Mouse (Mus musculus): ENCODE measurements around the gene Tmem107. TPM values are rescaled to one million over a fixed set of nuclear protein-coding genes. Genes with fewer than 3 reads are reported as not detected.

Tmem107 gene
- polyA plus RNA-seq (2016; fragmentation: Nextera tagmentation; extraction: Ambion mirVana) = 45.1 and 48.3 TPM in 2 replicates

GRCm38 (mm10) chr11:69070590-69071222, at the start of gene Tmem107:
Tmem107 (plus strand) TSS chr11:69070806.
- peak within 1 kb of the TSS; percentile 65 for H3K4me3 ChIP-seq
- peak; percentile 87 for ATAC-seq (ENCODE audit: low FRiP score, low read depth)
- H3K4me2 ChIP-seq (replicated peaks) = peak within 1 kb of the TSS; percentile 86
- H3K4me1 ChIP-seq = peaks cover 45% of the 10 kb centered on the region
- H3K27ac ChIP-seq (replicated peaks) = peak within 1 kb of the TSS; percentile 88
- H3K9me3 ChIP-seq = no peaks in the 10 kb centered on the region
- WGBS = under 1% methylated on average over 47 of the region's 47 CpGs
- peak within 1 kb of the TSS; percentile 79 for H3K9ac ChIP-seq (replicated peaks)
- H3K36me3 ChIP-seq = no peaks in the 10 kb centered on the region
- H3K27me3 ChIP-seq = peaks cover 6% of the 10 kb centered on the region

GRCm38 (mm10) chr11:69026562-69026961, 44.0 kb upstream of the Tmem107 start:
- H3K4me1 ChIP-seq = no peaks in the 10 kb centered on the region
- no peak overlapping the region for H3K9ac ChIP-seq (replicated peaks)
- no peak overlapping the region for H3K27ac ChIP-seq (replicated peaks)
- 97% methylated on average over 3 of the region's 3 CpGs for WGBS
- H3K9me3 ChIP-seq = no peaks in the 10 kb centered on the region
- no peak overlapping the region for H3K4me2 ChIP-seq (replicated peaks)
- H3K36me3 ChIP-seq = peaks cover 99% of the 10 kb centered on the region
- no peaks in the 10 kb centered on the region for H3K27me3 ChIP-seq
- no peak for ATAC-seq (ENCODE audit: low FRiP score, low read depth)
- H3K4me3 ChIP-seq = no peak overlapping the region

GRCm38 (mm10) chr11:69028805-69029204, 41.8 kb upstream of the Tmem107 start:
- Histone ChIP-seq H3K4me3 (no peak overlapping the region), H3K27ac (replicated peaks) (no peak overlapping the region), H3K9me3 (no peaks in the 10 kb centered on the region), H3K4me1 (no peaks in the 10 kb centered on the region), H3K9ac (replicated peaks) (no peak overlapping the region), H3K27me3 (no peaks in the 10 kb centered on the region), H3K36me3 (peaks cover 97% of the 10 kb centered on the region), H3K4me2 (replicated peaks) (no peak overlapping the region)
- no peak for ATAC-seq (ENCODE audit: low FRiP score, low read depth)
- WGBS = 58% methylated on average over 2 of the region's 2 CpGs

- H3K27me3 ChIP-seq = no peaks in the 10 kb centered on the region
- no peak overlapping the region for H3K4me3 ChIP-seq
- peaks cover 14% of the 10 kb centered on the region for H3K4me1 ChIP-seq
- H3K27ac ChIP-seq (replicated peaks) = no peak overlapping the region
- H3K4me2 ChIP-seq (replicated peaks) = no peak overlapping the region
- no peak overlapping the region for H3K9ac ChIP-seq (replicated peaks)
- no peaks in the 10 kb centered on the region for H3K9me3 ChIP-seq
- H3K36me3 ChIP-seq = peaks cover 59% of the 10 kb centered on the region
- WGBS = 81% methylated on average over 9 of the region's 9 CpGs
- no peak for ATAC-seq (ENCODE audit: low FRiP score, low read depth)
These were observed 37.1 kb upstream of the Tmem107 start for GRCm38 (mm10) chr11:69033552-69033951.

GRCm38 (mm10) chr11:69034585-69034984, 36.0 kb upstream of the Tmem107 start:
- WGBS = 99% methylated on average over 3 of the region's 3 CpGs
- H3K4me1 ChIP-seq = peaks cover 24% of the 10 kb centered on the region
- no peak overlapping the region for H3K4me2 ChIP-seq (replicated peaks)
- no peak for ATAC-seq (ENCODE audit: low FRiP score, low read depth)
- no peak overlapping the region for H3K27ac ChIP-seq (replicated peaks)
- no peak overlapping the region for H3K4me3 ChIP-seq
- H3K9ac ChIP-seq (replicated peaks) = no peak overlapping the region
- H3K27me3 ChIP-seq = no peaks in the 10 kb centered on the region
- H3K36me3 ChIP-seq = peaks cover 49% of the 10 kb centered on the region
- H3K9me3 ChIP-seq = no peaks in the 10 kb centered on the region

- no peak for ATAC-seq (ENCODE audit: low FRiP score, low read depth)
- H3K9ac ChIP-seq (replicated peaks) = no peak overlapping the region
- peak overlapping the region; percentile 18; the same call in 1 of the 2 replicates for H3K4me3 ChIP-seq
- H3K4me2 ChIP-seq (replicated peaks) = peak overlapping the region; percentile 54; the same call in 1 of the 2 replicates
- 80% methylated on average over 9 of the region's 9 CpGs for WGBS
- H3K4me1 ChIP-seq = peaks cover 25% of the 10 kb centered on the region
- H3K36me3 ChIP-seq = peaks cover 41% of the 10 kb centered on the region
- H3K9me3 ChIP-seq = no peaks in the 10 kb centered on the region
- no peaks in the 10 kb centered on the region for H3K27me3 ChIP-seq
- peak overlapping the region; percentile 63 for H3K27ac ChIP-seq (replicated peaks)
These were observed 35.2 kb upstream of the Tmem107 start for GRCm38 (mm10) chr11:69035411-69035810.

- 4% methylated on average over 8 of the region's 8 CpGs for WGBS
- Histone ChIP-seq H3K9me3 (no peaks in the 10 kb centered on the region), H3K4me3 (peak overlapping the region; percentile 18; the same call in 1 of the 2 replicates), H3K9ac (replicated peaks) (no peak overlapping the region), H3K27ac (replicated peaks) (peak overlapping the region; percentile 63), H3K36me3 (peaks cover 37% of the 10 kb centered on the region), H3K4me1 (peaks cover 25% of the 10 kb centered on the region), H3K27me3 (no peaks in the 10 kb centered on the region), H3K4me2 (replicated peaks) (peak overlapping the region; percentile 54)
- peak; percentile 31; the same call in 1 of the 2 replicates for ATAC-seq (ENCODE audit: low FRiP score, low read depth)
These were observed 34.8 kb upstream of the Tmem107 start for GRCm38 (mm10) chr11:69035849-69036248.

GRCm38 (mm10) chr11:69036486-69037230, 33.9 kb upstream of the Tmem107 start:
- peak overlapping the region; percentile 54 for H3K4me2 ChIP-seq (replicated peaks)
- peaks cover 29% of the 10 kb centered on the region for H3K36me3 ChIP-seq
- no peak for ATAC-seq (ENCODE audit: low FRiP score, low read depth)
- 11% methylated on average over 20 of the region's 20 CpGs for WGBS
- H3K4me3 ChIP-seq = peak overlapping the region; percentile 68
- H3K27me3 ChIP-seq = no peaks in the 10 kb centered on the region
- peak overlapping the region; percentile 74 for H3K9ac ChIP-seq (replicated peaks)
- H3K27ac ChIP-seq (replicated peaks) = peak overlapping the region; percentile 79
- H3K4me1 ChIP-seq = peaks cover 25% of the 10 kb centered on the region
- H3K9me3 ChIP-seq = no peaks in the 10 kb centered on the region

GRCm38 (mm10) chr11:69037231-69038061, 33.2 kb upstream of the Tmem107 start:
- peak overlapping the region; percentile 54 for H3K4me2 ChIP-seq (replicated peaks)
- H3K27me3 ChIP-seq = no peaks in the 10 kb centered on the region
- no peak; the same call in 1 of the 2 replicates for ATAC-seq (ENCODE audit: low FRiP score, low read depth)
- under 1% methylated on average over 34 of the region's 34 CpGs for WGBS
- H3K9ac ChIP-seq (replicated peaks) = peak overlapping the region; percentile 74
- H3K4me3 ChIP-seq = peak overlapping the region; percentile 68
- peaks cover 25% of the 10 kb centered on the region for H3K4me1 ChIP-seq
- H3K36me3 ChIP-seq = peaks cover 24% of the 10 kb centered on the region
- H3K9me3 ChIP-seq = no peaks in the 10 kb centered on the region
- H3K27ac ChIP-seq (replicated peaks) = peak overlapping the region; percentile 79

GRCm38 (mm10) chr11:69038173-69038572, 32.4 kb upstream of the Tmem107 start:
- peaks cover 25% of the 10 kb centered on the region for H3K4me1 ChIP-seq
- no peak overlapping the region for H3K9ac ChIP-seq (replicated peaks)
- 79% methylated on average over 5 of the region's 5 CpGs for WGBS
- H3K4me2 ChIP-seq (replicated peaks) = no peak overlapping the region
- no peak for ATAC-seq (ENCODE audit: low FRiP score, low read depth)
- no peaks in the 10 kb centered on the region for H3K9me3 ChIP-seq
- peaks cover 16% of the 10 kb centered on the region for H3K36me3 ChIP-seq
- H3K4me3 ChIP-seq = no peak overlapping the region
- no peak overlapping the region for H3K27ac ChIP-seq (replicated peaks)
- H3K27me3 ChIP-seq = no peaks in the 10 kb centered on the region

- H3K27me3 ChIP-seq = no peaks in the 10 kb centered on the region
- peaks cover 30% of the 10 kb centered on the region for H3K36me3 ChIP-seq
- peaks cover 37% of the 10 kb centered on the region for H3K4me1 ChIP-seq
- H3K4me2 ChIP-seq (replicated peaks) = peak within 1 kb of the TSS; percentile 91
- H3K4me3 ChIP-seq = peak within 1 kb of the TSS; percentile 83
- 2% methylated on average over 54 of the region's 54 CpGs for WGBS
- H3K27ac ChIP-seq (replicated peaks) = peak within 1 kb of the TSS; percentile 84
- ATAC-seq (ENCODE audit: low FRiP score, low read depth) = peak; percentile 75
- H3K9ac ChIP-seq (replicated peaks) = peak within 1 kb of the TSS; percentile 77
- no peaks in the 10 kb centered on the region for H3K9me3 ChIP-seq
These were observed 24.8 kb upstream of the Tmem107 start, which contains the start of gene Aurkb for GRCm38 (mm10) chr11:69045531-69046394. Aurkb (plus strand) TSS chr11:69045647.
